Comparison of ENCODE assay signal across 29 mouse cellular contexts in the genomic region with DNA sequence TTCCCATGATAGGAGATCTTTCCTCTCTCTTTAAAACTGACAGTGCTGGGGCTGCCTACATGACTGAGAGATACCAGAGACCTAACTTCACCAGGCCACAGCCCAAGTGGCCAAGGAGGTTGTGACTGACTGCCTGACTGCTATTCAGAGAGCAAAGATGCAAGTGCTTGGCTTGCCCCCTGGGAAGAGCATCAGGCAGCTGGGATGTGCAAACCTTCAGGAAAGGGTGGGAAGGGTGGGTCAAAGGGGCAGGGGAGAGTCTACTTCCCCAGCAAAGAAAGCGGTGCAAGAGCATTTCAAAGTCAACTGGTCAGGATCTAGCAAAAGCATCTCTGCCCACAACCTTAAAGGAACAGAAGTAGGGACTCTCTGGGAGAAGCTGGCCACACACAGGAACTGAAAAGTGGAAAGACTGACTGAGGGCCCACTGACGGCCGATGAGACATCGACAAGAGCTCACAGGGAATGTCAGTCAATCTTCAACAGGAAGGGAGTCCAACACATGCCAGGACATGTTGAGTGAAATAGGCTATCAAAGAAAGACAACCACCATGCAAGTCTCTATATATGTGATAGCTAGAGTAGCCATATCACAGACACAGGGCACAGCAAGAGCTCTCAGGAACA.
DNase-seq lines count a peak whose midpoint lies in the region; ATAC-seq and TF ChIP-seq lines count a peak whose summit lies in the region.
"Had no signal": no experiment of that assay in that cellular context is flagged by ENCODE, and none has a peak within 500 bp of the region (broad histone marks: within the 10 kb centered on the region; RNA-seq: fewer than 3 reads in every experiment).

No protein-coding gene starts in this region.

- peaks cover 32% of the 10 kb centered on the region for H3K4me1 ChIP-seq in forebrain, embryonic 10.5 days
- no peaks in the 10 kb centered on the region for H3K4me1 ChIP-seq in forebrain, embryonic 14.5 days (ENCODE audit: control insufficient read depth, insufficient read depth, low read length)
- peaks cover 43% of the 10 kb centered on the region for H3K4me1 ChIP-seq in heart, embryonic 10.5 days
- H3K4me1 ChIP-seq in thymus, adult 2 months (replicated peaks; ENCODE audit: control insufficient read depth, insufficient read depth, low read length): peaks cover 72% of the 10 kb centered on the region

- TF ChIP-seq CTCF in thymus, adult 2 months (IDR thresholded peaks at IDR 0.05; ENCODE audit: borderline replicate concordance, control insufficient read depth, extremely low read depth, insufficient read depth, low read length, poor library complexity): no peak

- DNase-seq in forebrain, embryonic 10.5 days (ENCODE audit: extremely low spot score, low spot score): no peak
- no peak for DNase-seq in forebrain, embryonic 14.5 days (ENCODE audit: low spot score)
- no peak for DNase-seq in heart, embryonic 10.5 days (ENCODE audit: low spot score)
- no peak for DNase-seq in heart, postnatal 4 days
- no peak for DNase-seq in thymus, adult 2 months
- DNase-seq in thymus, postnatal 14 days: no peak
- DNase-seq in left cerebral cortex, adult 18-20 months (ENCODE audit: low spot score in 2 of 2): no peak
- DNase-seq: adrenal gland, adult 8-10 months; cerebellum, adult 8-10 months; cerebellum, postnatal 25 days; gastrocnemius, postnatal 10 days; heart, postnatal 36 days; kidney, adult 18-20 months; kidney, postnatal 36 days; left cerebral cortex, postnatal 4 days; liver, postnatal 0 days; lung, postnatal 36 days; right cerebral cortex, postnatal 25 days; thymus, postnatal 36 days had no signal

- H3K4me3 ChIP-seq in forebrain, embryonic 10.5 days: no peak overlapping the region
- H3K4me3 ChIP-seq in forebrain, embryonic 14.5 days (ENCODE audit: low read depth, low read length): no peak overlapping the region
- no peak overlapping the region for H3K4me3 ChIP-seq in heart, embryonic 10.5 days
- H3K4me3 ChIP-seq in thymus, adult 2 months (ENCODE audit: control insufficient read depth, insufficient read depth, low read length): no peak overlapping the region
- H3K4me3 ChIP-seq: embryonic facial prominence, embryonic 10.5 days; embryonic facial prominence, embryonic 15.5 days; forebrain, embryonic 15.5 days; heart, embryonic 15.5 days; layer of hippocampus, adult 2 months; liver, embryonic 12.5 days; megakaryocyte, embryonic 14.5 days; midbrain, embryonic 13.5 days had no signal

- no peak overlapping the region for H3K4me2 ChIP-seq in forebrain, embryonic 14.5 days (ENCODE audit: low read length)
- H3K4me2 ChIP-seq: embryonic facial prominence, embryonic 15.5 days; forebrain, embryonic 15.5 days; heart, embryonic 15.5 days; hindbrain, embryonic 14.5 days; liver, embryonic 12.5 days; midbrain, embryonic 13.5 days had no signal

- H3K36me3 ChIP-seq in forebrain, embryonic 10.5 days (replicated peaks): peaks cover 25% of the 10 kb centered on the region; the same call in 1 of the 2 replicates
- H3K36me3 ChIP-seq in forebrain, embryonic 14.5 days (ENCODE audit: control insufficient read depth, insufficient read depth, low read length): peaks cover 5% of the 10 kb centered on the region; the same call in 1 of the 2 replicates
- peaks cover 3% of the 10 kb centered on the region; the same call in 1 of the 2 replicates for H3K36me3 ChIP-seq in heart, embryonic 10.5 days
- no peaks in the 10 kb centered on the region for H3K36me3 ChIP-seq in thymus, adult 2 months (ENCODE audit: control insufficient read depth, insufficient read depth, low read length)
- H3K36me3 ChIP-seq: embryonic facial prominence, embryonic 15.5 days; forebrain, embryonic 15.5 days; heart, embryonic 15.5 days; liver, embryonic 12.5 days; midbrain, embryonic 13.5 days had no signal

- H3K27me3 ChIP-seq in forebrain, embryonic 10.5 days (ENCODE audit: poor library complexity, severe bottlenecking): no peaks in the 10 kb centered on the region
- no peaks in the 10 kb centered on the region for H3K27me3 ChIP-seq in forebrain, embryonic 14.5 days (replicated peaks; ENCODE audit: control insufficient read depth, insufficient read depth, low read length)
- H3K27me3 ChIP-seq in heart, embryonic 10.5 days (ENCODE audit: insufficient read depth, poor library complexity, severe bottlenecking): no peaks in the 10 kb centered on the region
- H3K27me3 ChIP-seq in thymus, adult 2 months (ENCODE audit: control insufficient read depth, insufficient read depth, low read length): no peaks in the 10 kb centered on the region
- H3K27me3 ChIP-seq: embryonic facial prominence, embryonic 15.5 days; forebrain, embryonic 15.5 days; heart, embryonic 15.5 days; liver, embryonic 12.5 days; megakaryocyte, embryonic 14.5 days; midbrain, embryonic 13.5 days had no signal

- peak overlapping the region; percentile 21; the same call in 1 of the 2 replicates for H3K27ac ChIP-seq in forebrain, embryonic 10.5 days
- H3K27ac ChIP-seq in forebrain, embryonic 14.5 days (ENCODE audit: low read depth, low read length): no peak overlapping the region
- H3K27ac ChIP-seq in heart, embryonic 10.5 days: 0 out of 2 replicates have a peak overlapping the region, but pooled peaks have one; percentile 12
- H3K27ac ChIP-seq in thymus, adult 2 months (ENCODE audit: control insufficient read depth, insufficient read depth, low read length): peak overlapping the region; percentile 15; the same call in 1 of the 2 replicates
- H3K27ac ChIP-seq: embryonic facial prominence, embryonic 10.5 days; embryonic facial prominence, embryonic 15.5 days; forebrain, embryonic 15.5 days; heart, embryonic 15.5 days; hindbrain, embryonic 14.5 days; layer of hippocampus, adult 2 months; liver, embryonic 12.5 days; midbrain, embryonic 13.5 days had no signal

- no peak overlapping the region for H3K9ac ChIP-seq in forebrain, embryonic 14.5 days (ENCODE audit: low read length)
- H3K9ac ChIP-seq: embryonic facial prominence, embryonic 15.5 days; forebrain, embryonic 15.5 days; heart, embryonic 15.5 days; hindbrain, embryonic 14.5 days; liver, embryonic 12.5 days; liver, postnatal 0 days; midbrain, embryonic 13.5 days had no signal

- 82% methylated on average over 4 of the region's 4 CpGs for WGBS in forebrain, embryonic 10.5 days
- 92% methylated on average over 4 of the region's 4 CpGs for WGBS in forebrain, embryonic 14.5 days
- WGBS in heart, embryonic 10.5 days: 47% methylated on average over 4 of the region's 4 CpGs
- WGBS in thymus, adult 2 months: 74% methylated on average over 4 of the region's 4 CpGs

- no peaks in the 10 kb centered on the region; the same call in 1 of the 2 replicates for H3K9me3 ChIP-seq in forebrain, embryonic 10.5 days
- H3K9me3 ChIP-seq in forebrain, embryonic 14.5 days (replicated peaks; ENCODE audit: control insufficient read depth, low read length): no peaks in the 10 kb centered on the region
- no peaks in the 10 kb centered on the region for H3K9me3 ChIP-seq in heart, embryonic 10.5 days
- H3K9me3 ChIP-seq: embryonic facial prominence, embryonic 10.5 days; embryonic facial prominence, embryonic 15.5 days; forebrain, embryonic 15.5 days; heart, embryonic 15.5 days; liver, embryonic 12.5 days; megakaryocyte, embryonic 14.5 days; midbrain, embryonic 13.5 days had no signal

- no peak for TF ChIP-seq POLR2A in thymus, adult 2 months (IDR thresholded peaks at IDR 0.05; ENCODE audit: control insufficient read depth, extremely low read depth, insufficient read depth, low read length, poor library complexity)

- ATAC-seq in forebrain, embryonic 14.5 days: no peak
- no peak for ATAC-seq in inflammation-experienced regulatory T-cells, adult 6 months
- ATAC-seq: forebrain, embryonic 15.5 days; liver, embryonic 12.5 days; liver, postnatal 0 days had no signal
